Mouse (Mus musculus) brown adipose tissue, adult 24 weeks (tissue): Measurements from ENCODE around the gene Plxna1. TPM values are rescaled to one million over a fixed set of nuclear protein-coding genes. Genes with fewer than 3 reads are reported as not detected.

ENCODE experiments used
- H3K27ac ChIP-seq: fragments of 200-500 bp; replicated peaks from 2 replicates; pipeline ENCODE4 v1.5.1; 2012; ENCODE audit warnings: low read depth, mild to moderate bottlenecking, low read length
- H3K4me1 ChIP-seq: fragments of 200-500 bp; 2 replicates; pipeline ENCODE4 v1.6.1; 2012; ENCODE audit warnings: low read length, mixed read lengths; ENCODE audit not compliant: control insufficient read depth, insufficient read depth, insufficient read length
- H3K4me3 ChIP-seq: fragments of 200-500 bp; 2 replicates; pipeline ENCODE4 v1.5.1; 2012; ENCODE audit warnings: low read depth, mild to moderate bottlenecking, low read length, moderate library complexity; ENCODE audit not compliant: insufficient read depth
- polyA plus RNA-seq: library from polyadenylated mRNA; stranded (reverse); fragments of >200 nt; gene quantifications from 2 replicates; pipeline ENCODE4 v1.2.4, GENCODE M21; 2012; ENCODE audit not compliant: missing spikeins, insufficient read depth, insufficient read length

Gene Plxna1
- 27.1 and 34.3 TPM in 2 replicates for polyA plus RNA-seq

DNA sequence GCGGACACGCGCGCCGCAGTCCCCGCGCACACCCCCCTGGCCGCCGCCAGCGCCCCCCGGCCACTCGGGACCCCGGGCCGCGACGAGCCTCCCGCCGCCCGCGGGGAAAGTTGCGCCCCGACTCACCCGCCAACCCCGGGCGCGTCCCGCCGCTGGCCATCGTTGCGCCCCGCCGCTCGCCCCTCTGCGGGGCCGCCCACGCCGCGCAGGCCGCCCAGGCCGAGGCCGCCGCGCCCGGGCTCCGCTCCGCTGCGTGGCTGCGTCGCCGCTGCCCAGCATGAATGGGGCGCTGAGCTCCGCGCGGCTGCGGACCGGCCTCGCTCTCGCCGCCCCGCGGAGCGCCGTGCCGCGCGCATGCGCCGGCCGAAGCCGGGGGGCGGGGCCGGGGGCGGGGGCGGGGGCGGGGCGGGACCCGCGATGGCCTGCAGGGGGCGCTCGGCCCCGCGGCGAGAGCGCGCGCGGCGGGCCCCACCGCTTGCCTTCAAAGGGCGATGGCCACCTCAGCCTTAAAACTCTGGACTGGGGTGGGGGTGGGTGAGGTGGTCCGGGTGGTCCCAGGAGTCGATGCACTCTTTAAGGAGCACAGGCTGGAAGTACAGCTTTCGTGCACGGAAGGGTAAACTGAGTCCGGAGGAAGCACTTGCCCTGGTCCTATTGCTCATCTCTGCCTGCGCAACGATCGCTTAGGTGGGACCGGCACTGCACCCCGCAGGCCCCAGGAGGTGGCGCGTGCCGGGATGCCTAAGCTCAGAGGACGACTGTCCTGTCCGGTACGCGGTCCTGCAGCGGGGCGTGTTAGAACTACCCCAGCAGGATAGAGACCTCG is at the start of gene Plxna1:
Gene Plxna1 (minus strand): TSS at position 340 of the 826 bp plus-strand sequence.
- H3K27ac ChIP-seq: peak within 1 kb of the TSS; percentile 59

DNA sequence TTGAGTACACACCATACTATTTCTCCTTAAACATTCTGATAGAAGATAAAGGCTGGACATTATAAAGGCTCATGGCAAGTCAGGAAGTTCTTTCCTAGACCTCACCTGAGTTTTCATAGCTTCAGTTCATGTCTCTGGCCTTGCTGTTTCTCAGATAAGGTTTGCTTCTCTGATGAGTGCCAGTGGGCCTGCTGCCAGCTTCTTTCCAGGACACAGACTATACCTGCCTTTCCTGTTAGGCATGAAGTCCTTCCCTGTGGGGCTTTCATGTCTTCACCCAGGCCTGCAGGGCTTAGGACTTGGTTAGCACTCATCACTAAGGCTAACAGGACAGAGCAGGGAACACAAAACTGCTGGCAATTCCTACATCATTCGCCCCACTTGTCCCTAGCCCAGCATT is 46.6 kb upstream of the Plxna1 start:
- H3K4me3 ChIP-seq: no peak overlapping the region
- H3K27ac ChIP-seq: no peak overlapping the region
- peaks cover 16% of the 10 kb centered on the region for H3K4me1 ChIP-seq

More for the DNA sequence above, at the start of gene Plxna1:
- peaks cover 18% of the 10 kb centered on the region for H3K4me1 ChIP-seq
- H3K4me3 ChIP-seq: peak within 1 kb of the TSS; percentile 98

DNA sequence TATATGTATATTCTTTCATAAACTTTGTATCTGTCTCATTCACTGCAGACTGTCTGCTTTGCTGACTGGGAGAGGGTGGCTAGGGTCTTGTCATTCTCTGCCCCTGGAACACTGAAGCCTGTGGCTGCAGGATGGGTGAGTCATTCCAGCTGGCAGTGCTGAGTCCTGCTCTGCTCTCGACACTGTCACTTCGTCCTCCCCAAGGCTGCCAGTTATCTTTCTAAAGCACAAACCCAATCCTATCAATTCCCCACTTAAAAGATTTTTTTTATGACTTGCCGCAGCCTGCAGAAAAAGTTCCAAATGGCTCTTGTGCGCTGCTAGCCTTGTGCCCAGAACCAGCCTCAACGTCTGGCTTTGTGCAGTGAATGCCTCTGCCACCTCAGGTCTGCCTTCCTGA is 45.8 kb upstream of the Plxna1 start:
- peaks cover 14% of the 10 kb centered on the region for H3K4me1 ChIP-seq
- H3K4me3 ChIP-seq: no peak overlapping the region
- no peak overlapping the region for H3K27ac ChIP-seq

DNA sequence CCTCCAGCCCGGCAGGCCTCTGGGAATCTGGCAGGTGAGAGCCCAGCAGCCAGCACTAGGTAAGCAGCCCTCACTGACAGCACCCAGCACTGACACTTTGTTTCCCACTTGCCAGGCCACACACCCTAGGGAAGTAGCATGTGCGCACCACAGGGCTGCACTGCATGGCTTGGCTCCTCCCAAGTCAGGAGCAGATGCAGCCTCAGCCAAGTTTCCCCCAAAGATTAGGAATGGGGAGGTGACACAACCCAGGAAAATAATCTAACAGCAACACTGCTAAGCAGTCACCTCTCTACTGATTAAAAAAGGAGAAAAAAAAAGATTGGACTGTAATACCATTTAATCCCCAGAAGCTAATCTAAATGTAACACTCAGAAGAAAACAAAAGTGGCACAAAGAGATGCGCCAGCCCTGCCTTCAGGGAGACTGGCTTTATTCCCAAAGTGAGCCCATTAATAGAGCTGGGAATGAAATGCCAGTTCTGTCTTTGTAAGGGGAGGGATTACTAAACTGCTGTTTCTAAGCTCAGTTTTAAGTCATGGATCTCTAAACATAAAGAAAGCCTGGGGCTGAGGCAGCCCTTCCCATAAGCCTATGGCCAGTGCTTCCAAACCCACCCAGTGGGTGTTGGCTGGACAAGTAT is 44.9 kb upstream of the Plxna1 start:
- Histone ChIP-seq H3K27ac (no peak overlapping the region), H3K4me1 (peaks cover 10% of the 10 kb centered on the region), H3K4me3 (no peak overlapping the region)

DNA sequence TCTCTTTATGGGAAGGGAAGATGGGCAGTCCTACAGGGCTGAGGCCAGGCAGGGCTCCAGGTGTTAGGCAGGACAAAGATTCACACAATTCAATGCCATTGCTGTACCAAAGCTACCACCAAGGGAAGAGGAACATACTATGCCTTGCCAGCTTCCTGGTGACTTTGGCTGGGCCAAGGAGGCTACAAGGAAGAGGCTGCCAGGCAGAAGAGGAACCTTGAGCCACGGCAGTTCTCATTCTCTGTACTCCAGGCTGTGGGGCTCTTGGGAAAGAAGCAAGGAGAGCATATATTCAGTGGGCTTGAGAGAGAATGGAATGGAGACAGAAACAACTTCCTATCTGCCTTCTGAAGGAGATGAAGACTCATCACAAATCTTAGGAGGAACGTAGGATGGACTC is 42.5 kb upstream of the Plxna1 start:
- H3K27ac ChIP-seq: no peak overlapping the region
- no peak overlapping the region for H3K4me3 ChIP-seq
- H3K4me1 ChIP-seq: peaks cover 10% of the 10 kb centered on the region

DNA sequence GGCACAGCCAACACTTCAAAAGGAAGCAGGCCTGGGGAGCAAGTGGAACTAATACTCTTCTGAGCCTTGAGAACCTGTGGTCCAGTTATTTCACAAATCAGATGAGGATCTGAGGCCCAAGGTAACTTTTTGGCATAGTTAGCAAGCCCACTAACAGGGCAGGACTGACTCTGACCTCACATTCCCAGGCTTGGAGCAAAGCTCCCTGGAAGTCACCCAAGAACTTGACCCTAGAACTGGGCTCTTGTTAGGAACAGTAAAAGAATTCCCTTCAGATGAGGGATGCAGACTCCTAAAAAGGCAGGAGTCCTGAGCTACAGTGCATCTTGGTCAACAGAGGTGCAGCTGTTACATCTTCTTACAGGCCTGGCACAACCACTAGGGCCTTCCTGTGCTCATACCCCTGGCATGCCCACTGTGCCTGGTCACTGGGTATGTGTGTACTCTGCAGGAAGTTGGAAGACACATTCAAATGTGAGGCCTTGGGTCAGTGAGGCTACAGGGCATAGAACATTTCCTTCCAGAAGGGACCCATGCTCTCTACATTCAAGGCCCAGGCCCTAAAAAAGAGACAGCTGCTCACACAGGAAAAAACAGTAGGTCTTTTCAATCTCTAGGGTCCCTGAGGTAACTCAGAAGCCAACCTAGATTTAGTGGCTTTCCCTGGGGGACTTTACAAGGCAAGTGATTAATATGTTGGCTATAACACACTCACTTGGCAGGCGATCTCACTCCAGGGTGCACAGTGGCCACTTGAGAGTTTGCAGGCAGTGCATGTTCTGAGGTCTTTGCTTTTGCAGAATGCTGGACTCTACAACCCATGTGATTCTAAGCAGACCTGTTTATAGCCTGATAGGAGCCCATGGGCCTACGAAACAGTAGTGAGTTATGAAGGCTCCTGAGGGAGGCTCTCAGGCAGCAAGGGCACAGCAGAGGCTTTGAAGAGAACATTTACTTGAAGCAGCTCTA is 41.1 kb upstream of the Plxna1 start:
- Histone ChIP-seq H3K4me3 (no peak overlapping the region), H3K4me1 (peaks cover 10% of the 10 kb centered on the region), H3K27ac (no peak overlapping the region)

DNA sequence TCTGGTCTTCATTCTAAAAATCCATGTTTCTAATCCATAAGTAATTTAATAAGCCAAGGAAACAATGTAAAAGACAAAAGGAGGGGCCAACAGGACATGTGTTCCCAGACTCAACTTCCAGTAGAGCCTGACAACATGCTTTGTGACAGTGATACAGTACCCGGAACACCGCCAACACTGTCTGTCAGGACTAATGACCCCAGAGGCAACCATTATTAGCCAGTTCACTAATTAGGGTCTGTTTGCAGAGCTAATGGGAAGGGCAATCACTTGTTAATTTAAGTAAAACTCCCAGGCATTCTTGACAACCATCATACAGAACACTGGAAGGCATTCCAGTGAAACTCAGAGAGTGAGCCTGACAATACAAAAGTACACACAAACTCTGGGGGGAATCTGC is 40.0 kb upstream of the Plxna1 start:
- no peak overlapping the region for H3K27ac ChIP-seq
- H3K4me1 ChIP-seq: peaks cover 10% of the 10 kb centered on the region
- no peak overlapping the region for H3K4me3 ChIP-seq

DNA sequence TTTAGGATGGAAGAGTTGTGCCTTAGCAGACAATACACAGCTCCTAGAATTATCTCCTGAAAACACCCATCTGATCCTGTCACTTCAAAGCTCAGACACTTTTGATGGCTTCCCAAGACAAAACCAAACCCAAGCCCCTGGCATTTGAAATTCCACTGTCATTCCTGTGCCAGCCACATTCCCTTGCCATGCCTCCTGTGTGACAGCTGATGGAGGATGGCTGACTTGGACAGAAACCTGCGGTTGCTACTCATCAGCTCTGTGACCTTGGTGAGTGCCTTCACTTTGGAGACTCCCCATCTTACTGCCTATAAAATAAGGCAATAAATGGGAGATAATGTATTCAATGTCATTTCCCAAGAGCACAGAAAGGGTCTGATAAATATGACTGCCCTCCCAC is 37.1 kb upstream of the Plxna1 start:
- Histone ChIP-seq H3K4me1 (peaks cover 5% of the 10 kb centered on the region), H3K4me3 (no peak overlapping the region), H3K27ac (no peak overlapping the region)

DNA sequence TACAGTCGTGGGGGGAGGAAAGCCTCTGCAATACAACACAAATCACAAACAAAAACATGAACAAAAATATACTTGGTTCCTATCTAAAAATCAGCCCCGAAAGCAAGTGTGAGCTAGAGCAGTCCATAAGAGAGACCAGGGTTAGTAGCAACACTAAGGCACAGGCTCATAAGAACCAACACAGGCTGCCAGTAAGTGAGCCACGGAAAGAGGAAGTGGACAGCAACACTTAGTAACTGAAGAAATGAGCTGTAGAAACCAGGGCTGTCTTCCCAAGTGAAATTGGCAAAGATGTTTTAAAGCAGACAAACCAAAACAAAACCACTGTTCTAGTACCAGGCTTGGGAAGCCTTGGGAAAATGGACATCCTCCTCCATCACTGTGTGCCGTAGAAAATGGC is 35.5 kb upstream of the Plxna1 start:
- H3K27ac ChIP-seq: no peak overlapping the region
- no peak overlapping the region for H3K4me3 ChIP-seq
- H3K4me1 ChIP-seq: no peaks in the 10 kb centered on the region

DNA sequence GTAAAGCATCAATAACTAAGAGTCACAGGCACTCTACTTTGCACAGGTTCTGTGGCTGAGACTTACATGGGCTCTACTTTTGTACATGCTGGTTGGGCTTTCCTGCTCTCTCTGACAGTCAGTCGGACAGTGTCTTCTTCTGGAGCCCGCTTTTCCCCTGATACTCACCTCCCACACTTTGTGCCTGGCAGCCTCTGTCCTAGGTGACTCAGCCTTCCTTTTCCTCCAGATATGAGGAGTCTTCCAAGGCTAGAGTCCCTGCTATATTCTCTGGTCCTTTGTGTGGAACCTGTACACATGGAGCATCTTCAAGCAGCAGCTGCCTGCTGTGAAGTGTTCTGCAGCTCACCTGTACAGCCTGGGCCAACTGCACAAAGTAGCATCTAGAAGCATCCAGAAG is 31.4 kb upstream of the Plxna1 start:
- Histone ChIP-seq H3K4me1 (no peaks in the 10 kb centered on the region), H3K4me3 (no peak overlapping the region), H3K27ac (no peak overlapping the region)

DNA sequence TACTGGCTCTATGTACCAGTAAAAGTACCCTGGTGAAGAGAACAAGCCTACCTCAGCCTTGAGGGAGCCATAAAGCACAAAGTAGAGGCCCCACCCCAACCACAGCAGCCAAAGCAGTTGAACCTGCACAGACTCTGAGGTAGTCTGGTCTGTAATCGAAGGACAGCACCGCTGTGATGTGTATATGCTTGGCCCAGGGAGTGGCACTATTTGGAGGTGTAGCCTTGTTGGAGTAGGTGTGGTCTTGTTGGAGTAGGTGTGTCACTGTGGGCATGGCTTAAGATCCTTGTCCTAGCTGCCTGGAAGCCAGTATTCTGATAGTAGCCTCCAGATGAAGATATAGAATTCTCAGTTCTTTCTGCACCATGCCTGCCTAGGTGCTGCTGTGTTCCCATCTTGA is 29.8 kb upstream of the Plxna1 start:
- Histone ChIP-seq H3K4me1 (peaks cover 5% of the 10 kb centered on the region; the same call in 1 of the 2 replicates), H3K4me3 (no peak overlapping the region), H3K27ac (no peak overlapping the region)

DNA sequence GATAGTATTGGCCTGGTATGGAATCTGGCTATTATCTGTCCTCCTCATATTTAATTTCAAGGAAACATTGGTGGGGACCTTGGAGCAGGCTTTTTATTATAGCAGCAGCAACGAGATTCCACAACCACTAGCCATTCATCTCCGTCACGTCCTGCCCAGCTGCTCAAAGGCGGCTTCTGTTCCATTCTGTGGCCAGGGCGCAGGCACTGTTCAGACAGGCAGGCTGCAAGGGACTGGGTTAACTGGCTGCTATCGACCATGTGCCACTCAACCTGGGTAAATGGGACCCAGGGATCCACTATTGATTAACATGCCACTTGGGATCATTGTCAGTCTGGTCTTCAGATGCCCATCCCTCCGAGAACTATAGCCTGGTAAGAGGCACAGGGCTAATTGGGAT is 27.4 kb upstream of the Plxna1 start:
- Histone ChIP-seq H3K4me3 (no peak overlapping the region), H3K27ac (no peak overlapping the region), H3K4me1 (peaks cover 5% of the 10 kb centered on the region; the same call in 1 of the 2 replicates)

DNA sequence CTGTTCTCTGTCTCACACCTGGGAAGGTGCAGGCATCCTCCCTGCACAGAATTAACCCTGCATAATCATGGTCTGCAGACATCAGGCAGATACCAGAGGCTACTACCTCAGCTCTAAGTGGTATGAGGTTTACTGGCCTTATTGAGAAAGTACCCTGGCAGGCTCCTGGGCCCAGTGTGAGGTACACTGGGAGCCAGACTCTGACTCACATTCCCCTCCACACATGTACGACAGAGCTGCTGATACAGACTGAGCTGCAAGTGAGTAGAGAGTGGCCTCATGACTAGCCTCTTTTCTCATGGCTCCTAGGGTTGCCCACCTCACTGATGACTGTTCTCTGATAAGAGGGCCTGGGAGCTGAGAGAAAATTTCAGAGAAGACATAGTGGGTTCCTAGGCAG is 24.5 kb upstream of the Plxna1 start:
- Histone ChIP-seq H3K27ac (no peak overlapping the region), H3K4me3 (no peak overlapping the region), H3K4me1 (peaks cover 5% of the 10 kb centered on the region; the same call in 1 of the 2 replicates)

DNA sequence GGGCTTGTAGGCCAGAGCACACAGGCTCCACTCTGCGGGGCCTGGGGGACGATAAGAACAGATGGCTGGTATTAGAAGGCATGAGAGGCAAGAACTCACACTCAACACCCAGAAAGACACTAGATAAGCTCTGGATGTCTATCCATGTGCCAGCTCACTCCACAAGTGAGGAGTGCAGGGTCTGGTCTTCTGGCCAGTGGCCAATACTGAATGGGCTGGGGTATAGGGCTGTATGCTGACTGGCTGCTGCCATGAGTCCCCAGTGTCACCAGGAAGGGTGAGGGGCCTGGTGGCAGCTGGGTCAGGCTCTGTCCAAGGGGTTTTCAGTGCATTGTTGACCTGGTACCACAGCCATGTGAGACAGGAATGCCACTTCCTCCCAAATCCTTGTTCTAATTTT is 22.3 kb upstream of the Plxna1 start:
- no peak overlapping the region for H3K4me3 ChIP-seq
- H3K4me1 ChIP-seq: peaks cover 5% of the 10 kb centered on the region; the same call in 1 of the 2 replicates
- H3K27ac ChIP-seq: no peak overlapping the region

DNA sequence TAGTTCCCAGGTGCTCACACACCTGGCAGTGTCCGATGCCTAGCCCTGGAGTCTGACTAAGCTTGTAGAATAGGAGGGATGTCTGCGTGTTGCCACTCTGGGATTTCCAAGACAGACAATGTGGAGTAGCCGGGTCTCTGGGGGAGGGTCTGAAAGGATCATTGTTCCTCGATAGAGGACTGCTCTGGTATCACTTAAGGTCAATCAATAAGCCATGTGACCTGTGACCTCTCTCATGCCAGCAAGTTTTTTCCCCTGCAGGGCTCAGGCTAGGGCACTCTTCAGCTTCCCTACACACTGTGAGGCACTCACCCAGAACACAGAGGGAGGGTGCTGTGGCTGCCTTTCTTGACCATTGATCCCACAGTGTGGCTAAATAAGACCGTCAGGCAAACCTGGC is 19.4 kb upstream of the Plxna1 start:
- no peak overlapping the region for H3K27ac ChIP-seq
- H3K4me1 ChIP-seq: no peaks in the 10 kb centered on the region
- no peak overlapping the region for H3K4me3 ChIP-seq
